Mouse (Mus musculus) bone marrow, adult 2 months (tissue): ENCODE measurements at regions not wholly inside any gene's neighbourhood (a gene's known extent, or its start where the extent isn't known, plus 50 kb on each side); places are given as distances from the start of the nearest gene placed in this dataset.

Experiments used
- H3K27ac ChIP-seq: fragments of 200-500 bp; 2 replicates; pipeline ENCODE4 v1.5.1; 2012; ENCODE audit warnings: low read depth, mild to moderate bottlenecking, control low read depth, inconsistent platforms, low read length; ENCODE audit not compliant: control insufficient read depth, poor library complexity, insufficient read depth
- H3K4me1 ChIP-seq: fragments of 200-500 bp; 2 replicates; pipeline ENCODE4 v1.6.1; 2011; ENCODE audit warnings: low read length; ENCODE audit not compliant: control insufficient read depth, insufficient read depth
- H3K4me3 ChIP-seq: fragments of 200-500 bp; replicated peaks from 2 replicates; pipeline ENCODE3; 2011; ENCODE audit warnings: mild to moderate bottlenecking, low read depth, low read length, control low read depth; ENCODE audit not compliant: control insufficient read depth
- CTCF ChIP-seq: fragments of 200-500 bp; IDR thresholded peaks from 2 replicates; pipeline ENCODE4 v1.5.1; 2011; ENCODE audit warnings: low read length, control low read depth; ENCODE audit not compliant: control insufficient read depth, insufficient read depth
- POLR2A ChIP-seq: fragments of 200-500 bp; IDR thresholded peaks from 2 replicates; pipeline ENCODE4 v1.6.1; 2011; ENCODE audit warnings: low read depth, mild to moderate bottlenecking, control low read depth, low read length, borderline replicate concordance; ENCODE audit not compliant: control insufficient read depth
- WGBS: fragments of 180-500 bp; shearing (Covaris S2); methylation state at CpG from one replicate; pipeline ENCODE4 v1.1.7; 2018; 5-methylcytosine and 5-hydroxymethylcytosine counted together

DNA sequence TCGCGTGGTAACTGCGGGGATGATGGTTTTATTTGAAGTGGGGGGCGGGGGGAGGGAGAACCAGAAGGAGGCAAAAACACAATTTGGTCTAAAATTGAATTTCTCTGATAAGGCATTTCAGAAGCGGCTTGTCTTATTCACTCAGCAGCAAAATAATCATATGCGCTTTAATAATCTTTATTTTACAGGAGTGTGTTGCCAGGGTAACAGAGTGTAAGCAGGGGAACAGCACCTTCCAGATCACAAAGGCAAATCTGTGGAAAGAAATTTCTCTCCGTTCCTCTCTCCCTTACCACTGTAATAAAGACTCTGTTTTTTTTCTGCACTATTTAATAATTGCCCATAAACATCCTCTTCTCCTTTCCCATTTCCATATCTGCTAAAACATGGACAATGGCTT is 306.2 kb upstream of the Pmfbp1 start:
- TF ChIP-seq POLR2A = no peak
- no peak overlapping the region for H3K4me3 ChIP-seq
- WGBS = 78% methylated on average over 7 of the region's 7 CpGs
- H3K4me1 ChIP-seq = no peaks in the 10 kb centered on the region
- no peak overlapping the region for H3K27ac ChIP-seq

DNA sequence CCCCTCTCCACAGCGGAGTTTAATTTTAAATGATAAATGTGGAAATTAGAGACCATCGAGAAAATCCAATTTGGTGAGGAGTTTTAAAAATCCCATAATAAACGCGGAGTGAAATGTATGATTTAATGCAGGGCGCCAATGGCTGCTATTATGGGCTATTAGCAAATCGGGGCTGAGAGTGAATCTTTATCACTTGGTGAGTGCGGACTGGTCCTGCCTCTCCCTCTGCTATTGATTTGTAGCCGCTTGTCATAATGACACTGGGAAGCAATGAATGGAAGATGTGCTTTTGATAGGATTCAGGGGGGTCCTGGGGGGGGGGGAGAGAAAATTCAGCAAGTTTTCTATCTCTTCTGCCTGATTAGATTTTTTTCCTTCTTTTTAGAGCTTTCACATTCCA is 279.6 kb upstream of the Pmfbp1 start:
- no peak for TF ChIP-seq POLR2A
- TF ChIP-seq CTCF = no peak
- H3K4me1 ChIP-seq = no peaks in the 10 kb centered on the region
- 89% methylated on average over 8 of the region's 8 CpGs for WGBS
- no peak overlapping the region for H3K4me3 ChIP-seq
- no peak overlapping the region for H3K27ac ChIP-seq

DNA sequence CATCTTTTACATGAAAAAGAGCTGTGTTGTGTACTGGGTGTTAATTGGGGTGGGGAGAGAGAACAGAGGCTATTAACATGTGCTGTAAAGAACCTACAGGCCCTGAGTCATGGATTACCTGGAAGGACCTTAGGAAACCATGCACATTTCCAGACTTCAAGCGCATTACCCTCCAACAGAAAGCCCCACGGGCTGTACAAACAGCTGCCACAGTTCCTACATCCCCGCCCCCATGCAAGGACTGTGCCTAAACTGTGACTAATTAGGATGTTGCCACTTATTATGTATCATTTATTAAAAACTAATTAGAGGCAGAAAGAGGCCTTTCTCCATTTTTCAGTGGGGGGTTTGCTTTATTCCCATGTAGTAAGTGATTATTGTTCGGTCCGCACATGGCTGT is 277.5 kb upstream of the Pmfbp1 start:
- Histone ChIP-seq H3K4me1 (no peaks in the 10 kb centered on the region), H3K4me3 (no peak overlapping the region), H3K27ac (no peak overlapping the region)
- TF ChIP-seq CTCF (no peak), POLR2A (no peak)
- 86% methylated on average over 5 of the region's 5 CpGs for WGBS

DNA sequence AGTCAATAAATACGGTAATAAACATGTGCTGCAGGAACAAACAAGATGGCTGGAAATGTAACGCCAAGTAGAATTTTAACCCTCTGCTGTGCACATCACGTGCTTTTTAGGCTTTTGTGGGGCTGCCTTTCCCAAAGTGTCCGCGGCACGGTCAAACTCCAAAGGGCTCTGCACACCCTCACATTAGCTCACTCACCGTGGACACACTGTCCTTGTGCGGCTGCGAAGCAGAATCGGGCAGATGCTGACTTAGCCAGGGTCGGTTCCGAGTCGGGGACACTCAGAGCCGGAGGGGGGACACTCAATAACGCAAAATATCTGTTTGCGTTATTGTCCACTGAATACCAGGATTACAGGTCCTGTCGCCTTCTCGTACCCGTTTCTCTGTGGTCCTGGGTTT is 276.5 kb upstream of the Pmfbp1 start:
- Histone ChIP-seq H3K4me3 (no peak overlapping the region), H3K27ac (no peak overlapping the region), H3K4me1 (no peaks in the 10 kb centered on the region)
- WGBS = 92% methylated on average over 19 of the region's 19 CpGs
- TF ChIP-seq CTCF = no peak
- TF ChIP-seq POLR2A = no peak

DNA sequence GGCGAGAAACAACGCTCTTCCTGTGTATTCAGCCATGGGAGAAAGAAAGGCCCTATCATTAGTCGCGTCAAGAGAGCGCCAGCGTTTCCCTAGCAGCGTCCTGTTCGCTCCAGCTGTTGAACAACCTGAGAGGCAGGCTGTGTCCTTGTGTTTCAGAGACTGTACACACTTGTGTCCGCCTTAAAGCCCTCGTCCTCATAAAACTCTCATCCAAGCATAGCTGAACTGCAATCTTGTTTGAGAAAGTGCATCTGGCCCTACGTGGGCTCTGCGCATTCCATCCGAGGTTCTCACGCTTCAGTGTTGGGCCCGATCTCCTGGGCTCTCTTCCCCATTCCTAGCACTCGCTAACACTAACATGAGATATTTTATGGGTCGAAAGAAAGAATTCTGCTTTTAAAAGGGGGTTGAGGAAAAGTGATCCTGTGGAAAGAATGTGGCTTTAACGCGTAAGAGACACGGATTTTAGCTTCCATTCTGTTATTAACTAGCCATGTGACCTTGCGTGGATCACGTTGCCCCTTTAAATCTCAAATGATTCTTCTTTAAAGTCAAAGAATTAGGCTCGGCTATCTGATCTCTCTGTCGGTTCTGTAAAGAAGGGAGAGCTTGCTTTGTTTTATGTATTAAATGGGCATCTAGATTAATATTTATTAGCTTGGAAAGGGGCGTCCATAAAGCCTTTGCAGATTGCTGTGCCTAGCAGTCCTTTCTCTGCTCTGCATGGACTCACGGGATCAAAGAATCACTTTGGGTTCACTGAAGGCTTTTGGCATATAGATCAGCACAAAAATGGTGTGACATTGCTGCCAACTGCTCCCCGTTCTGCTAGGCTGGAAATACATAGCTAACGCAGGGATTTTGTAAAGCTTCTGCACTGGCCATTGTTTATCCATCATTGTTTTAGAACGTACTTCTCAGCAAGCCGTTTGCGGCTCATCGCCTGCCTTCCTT is 261.3 kb upstream of the Pmfbp1 start:
- no peak overlapping the region for H3K4me3 ChIP-seq
- H3K27ac ChIP-seq = no peak overlapping the region
- TF ChIP-seq POLR2A = no peak
- TF ChIP-seq CTCF = no peak
- no peaks in the 10 kb centered on the region for H3K4me1 ChIP-seq
- 84% methylated on average over 32 of the region's 32 CpGs for WGBS

DNA sequence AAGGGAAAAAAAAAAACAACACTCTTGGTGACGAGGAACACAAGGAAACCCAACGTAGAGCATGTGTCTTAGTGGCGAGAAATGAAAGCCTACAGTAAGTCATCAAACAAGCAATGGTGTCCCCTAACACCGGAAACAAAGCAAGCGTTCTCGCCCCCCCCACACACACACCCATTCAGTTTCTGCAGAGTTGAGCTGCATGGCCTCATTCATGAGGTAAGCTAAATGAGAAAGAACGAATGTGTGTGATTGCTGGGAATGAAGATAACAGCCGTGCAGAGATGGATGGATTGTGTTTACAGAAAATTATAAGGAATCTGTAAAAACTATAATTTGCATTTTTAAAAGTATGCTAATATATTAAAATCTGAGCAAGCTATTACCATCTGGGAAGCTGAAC is 248.3 kb upstream of the Pmfbp1 start:
- 75% methylated on average over 8 of the region's 8 CpGs for WGBS
- TF ChIP-seq CTCF = no peak
- TF ChIP-seq POLR2A = no peak
- Histone ChIP-seq H3K4me3 (no peak overlapping the region), H3K27ac (no peak overlapping the region), H3K4me1 (no peaks in the 10 kb centered on the region)

DNA sequence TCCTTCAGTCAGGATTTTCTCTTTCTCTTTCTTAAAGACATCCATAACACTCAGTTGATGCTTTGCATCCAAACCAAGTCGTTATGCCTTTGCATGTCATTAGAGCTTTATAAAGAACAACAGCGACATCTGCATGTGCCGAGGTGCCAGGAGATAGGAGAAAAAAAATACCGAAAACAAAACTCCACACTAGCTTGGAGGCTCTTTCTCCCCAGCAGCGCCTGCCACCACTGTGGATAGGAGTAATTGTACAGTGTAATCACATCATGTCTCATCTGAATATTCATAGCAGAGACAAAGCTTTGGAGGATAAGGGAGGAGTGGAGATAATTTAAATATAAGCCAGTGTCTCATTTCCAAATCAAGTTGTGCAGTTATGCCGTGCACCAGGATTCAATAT is 246.0 kb upstream of the Pmfbp1 start:
- Histone ChIP-seq H3K4me1 (no peaks in the 10 kb centered on the region), H3K27ac (no peak overlapping the region), H3K4me3 (no peak overlapping the region)
- TF ChIP-seq CTCF = no peak
- TF ChIP-seq POLR2A = no peak
- 83% methylated on average over 6 of the region's 6 CpGs for WGBS

DNA sequence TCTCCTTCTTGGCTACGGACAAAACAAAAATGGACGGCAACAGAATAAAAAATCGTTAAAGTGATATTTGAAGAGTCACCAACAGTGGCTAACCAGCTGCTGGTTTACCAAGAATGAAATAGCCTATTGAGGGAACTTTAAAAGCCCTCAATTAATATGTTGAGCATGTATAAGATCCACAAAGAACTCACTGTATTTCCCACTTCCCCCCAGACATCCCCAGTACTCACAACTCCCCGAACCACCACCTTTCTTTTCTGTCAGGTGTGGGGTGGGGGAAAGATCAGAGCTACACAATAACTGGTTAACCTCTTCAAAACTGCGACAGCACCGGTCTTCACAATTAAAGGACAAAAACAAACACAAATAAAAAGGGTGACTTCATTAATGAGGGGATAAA is 245.5 kb upstream of the Pmfbp1 start:
- no peak overlapping the region for H3K4me3 ChIP-seq
- 75% methylated on average over 6 of the region's 6 CpGs for WGBS
- no peak overlapping the region for H3K27ac ChIP-seq
- no peak for TF ChIP-seq POLR2A
- TF ChIP-seq CTCF = no peak
- H3K4me1 ChIP-seq = no peaks in the 10 kb centered on the region

DNA sequence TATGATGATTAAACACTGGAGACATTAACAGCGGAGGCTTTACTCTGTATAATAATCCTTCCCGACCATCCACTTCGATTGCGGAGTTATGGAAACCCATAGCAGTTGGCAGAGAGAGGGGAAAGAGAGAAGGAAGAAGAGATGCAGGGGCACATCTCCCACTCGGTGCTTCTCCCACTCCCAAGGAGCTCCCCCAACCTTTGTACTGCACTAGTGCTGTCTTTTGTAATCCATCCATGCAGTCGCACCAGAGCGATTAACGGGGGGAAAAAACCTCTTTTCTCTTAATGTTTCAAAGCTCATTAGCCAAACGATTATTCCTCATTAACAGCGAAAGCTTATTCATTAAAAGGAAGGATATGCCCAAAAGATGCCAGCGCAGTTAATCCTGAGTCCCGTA is 244.6 kb upstream of the Pmfbp1 start:
- 85% methylated on average over 12 of the region's 12 CpGs for WGBS
- no peak for TF ChIP-seq CTCF
- TF ChIP-seq POLR2A = no peak

More for the DNA sequence above, 244.6 kb upstream of the Pmfbp1 start:
- H3K27ac ChIP-seq = no peak overlapping the region
- H3K4me3 ChIP-seq = no peak overlapping the region
- H3K4me1 ChIP-seq = no peaks in the 10 kb centered on the region
